Mouse (Mus musculus) spleen, postnatal 14 days (tissue): Measurements from ENCODE around the gene Ylpm1.
A peak's percentile ranks its signal among the peaks of the same experiment; 100 is the strongest.

ENCODE experiments used
- DNase-seq, 2 experiments: peaks; one replicate each; pipeline ENCODE4 v3.0.0; 2021 to 2022; ENCODE audit warnings: low spot score in 2 of 2

Gene Ylpm1

GRCm38 (mm10) chr12:85009776-85010175 lies 13.7 kb downstream of the Ylpm1 start:
- no peak for DNase-seq

GRCm38 (mm10) chr12:85010541-85010940 lies 14.4 kb downstream of the Ylpm1 start:
- no peak for DNase-seq

GRCm38 (mm10) chr12:85012185-85012584 lies 16.1 kb downstream of the Ylpm1 start:
- no peak for DNase-seq

GRCm38 (mm10) chr12:85022071-85022470 lies 25.9 kb downstream of the Ylpm1 start:
- no peak for DNase-seq

DNA sequence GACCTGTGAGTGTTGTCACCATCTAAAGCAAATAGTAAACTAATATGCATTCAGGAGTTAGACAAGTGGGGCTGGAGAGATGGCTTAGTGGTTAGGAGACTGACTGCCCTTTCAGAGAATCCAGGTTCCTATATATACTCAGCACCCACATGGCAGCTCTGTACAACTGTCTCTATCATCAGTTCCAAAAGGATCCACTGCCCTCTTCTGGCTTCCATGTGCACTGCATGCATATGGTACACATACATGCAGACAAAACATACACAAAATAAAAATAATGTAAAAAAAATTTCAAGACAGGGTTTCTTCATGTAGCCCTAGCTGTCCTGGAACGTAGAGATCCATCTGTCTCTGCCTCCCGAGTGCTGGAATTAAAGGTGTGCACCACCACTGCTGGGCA lies 36.6 kb downstream of the Ylpm1 start:
- DNase-seq: peak in 1 of 2 experiments; percentile 21

GRCm38 (mm10) chr12:85051218-85051617 lies 55.1 kb downstream of the Ylpm1 start:
- DNase-seq: no peak

GRCm38 (mm10) chr12:85071043-85071442 lies 74.9 kb downstream of the Ylpm1 start:
- no peak for DNase-seq

DNA sequence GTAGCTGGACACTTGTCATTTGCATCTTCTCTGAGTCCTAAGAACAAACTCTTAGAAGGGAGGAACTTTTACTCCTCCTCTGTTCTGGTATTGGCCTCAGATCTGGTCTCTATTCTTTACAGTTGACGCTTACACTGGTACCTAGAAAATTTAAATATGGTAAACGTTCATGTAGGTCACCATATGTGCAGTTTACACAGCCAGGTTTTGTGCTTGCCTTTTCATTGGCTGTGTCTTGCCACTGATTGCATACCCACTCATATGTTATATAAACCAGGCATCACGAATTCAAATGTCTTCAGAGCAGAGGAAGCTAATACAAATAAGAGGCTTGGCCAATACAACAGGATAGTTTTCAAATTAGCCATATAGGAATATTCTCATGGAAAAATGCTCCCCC lies 81.0 kb downstream of the Ylpm1 start:
- DNase-seq: no peak

GRCm38 (mm10) chr12:85084257-85084656 lies 88.1 kb downstream of the Ylpm1 start:
- no peak for DNase-seq

DNA sequence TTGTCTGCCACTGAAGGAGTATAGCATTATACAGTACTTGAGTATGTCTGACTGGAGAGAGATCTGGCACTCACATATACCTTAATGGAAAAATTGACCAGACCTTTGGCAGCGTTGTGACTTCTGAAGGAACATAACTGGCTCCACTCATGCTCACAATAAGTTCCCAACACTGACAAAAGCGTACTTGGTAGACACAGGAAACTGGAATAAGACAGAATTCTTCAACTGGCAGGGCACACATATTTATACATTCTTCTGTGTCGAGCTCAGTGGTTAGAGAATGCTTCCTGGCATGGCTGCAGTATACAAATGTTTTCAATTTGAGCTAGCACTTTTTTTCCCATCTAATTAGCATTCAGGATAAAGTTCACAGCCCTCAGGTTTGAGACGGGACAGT lies 88.8 kb downstream of the Ylpm1 start:
- DNase-seq: no peak

DNA sequence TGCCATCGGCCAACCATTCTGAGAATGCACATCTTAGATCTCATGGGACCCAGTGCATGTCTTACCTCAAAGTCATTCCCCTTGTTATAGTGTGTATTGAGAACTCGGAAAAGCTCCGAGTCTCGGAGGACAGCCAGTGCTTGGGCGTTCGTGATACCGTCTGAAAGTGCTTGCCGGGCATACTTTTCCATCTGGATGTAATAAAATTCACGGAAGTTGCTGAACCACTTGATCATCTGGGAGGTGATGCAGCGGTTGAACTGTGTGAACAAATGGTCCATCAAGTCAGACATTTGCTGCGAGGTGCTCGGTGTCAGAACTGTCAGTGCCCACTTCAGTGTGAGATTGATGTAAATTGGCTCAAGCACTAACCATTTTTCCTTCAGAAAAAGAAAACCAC lies 91.7 kb downstream of the Ylpm1 start:
- no peak for DNase-seq

DNA sequence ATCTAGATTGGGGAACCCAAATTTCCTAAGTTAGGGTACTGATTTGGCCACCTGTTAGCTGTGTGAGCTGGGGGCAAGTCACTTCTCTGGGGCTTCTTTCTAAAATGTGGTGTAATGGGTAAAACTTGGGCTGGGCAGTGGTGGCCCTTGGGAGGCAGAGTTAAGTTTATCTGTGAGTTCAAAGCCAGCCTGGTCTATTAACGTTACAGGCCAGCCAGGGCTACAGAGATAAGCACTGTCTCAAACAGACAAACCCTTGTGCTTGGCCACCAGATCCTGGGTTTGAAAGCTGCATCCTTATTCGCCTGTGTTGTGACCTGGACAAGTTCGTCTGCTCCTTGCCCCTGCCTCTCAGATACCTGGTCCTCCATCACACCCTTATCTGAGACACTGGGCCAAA lies 95.1 kb downstream of the Ylpm1 start:
- DNase-seq: no peak

DNA sequence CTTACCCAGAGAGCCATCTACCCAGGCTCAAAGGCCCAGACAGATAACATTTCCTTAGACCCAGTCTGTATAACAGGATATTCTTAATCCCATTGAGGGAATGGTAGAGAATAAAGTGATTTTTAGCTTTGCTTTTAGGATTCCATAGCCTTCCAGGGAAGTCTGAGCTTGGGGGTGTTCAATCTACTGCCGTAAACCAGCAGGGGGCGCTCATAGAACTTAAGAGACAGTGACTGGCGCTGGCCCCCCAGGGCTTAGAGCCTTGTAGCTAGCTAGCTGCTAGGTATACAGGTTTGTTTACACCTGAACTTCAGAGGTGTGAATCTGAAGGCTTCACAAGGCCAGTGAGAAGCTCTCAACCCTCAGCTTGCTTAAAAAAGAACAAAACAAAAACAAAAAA lies 96.1 kb downstream of the Ylpm1 start:
- DNase-seq: peak; percentile 45 to 70

DNA sequence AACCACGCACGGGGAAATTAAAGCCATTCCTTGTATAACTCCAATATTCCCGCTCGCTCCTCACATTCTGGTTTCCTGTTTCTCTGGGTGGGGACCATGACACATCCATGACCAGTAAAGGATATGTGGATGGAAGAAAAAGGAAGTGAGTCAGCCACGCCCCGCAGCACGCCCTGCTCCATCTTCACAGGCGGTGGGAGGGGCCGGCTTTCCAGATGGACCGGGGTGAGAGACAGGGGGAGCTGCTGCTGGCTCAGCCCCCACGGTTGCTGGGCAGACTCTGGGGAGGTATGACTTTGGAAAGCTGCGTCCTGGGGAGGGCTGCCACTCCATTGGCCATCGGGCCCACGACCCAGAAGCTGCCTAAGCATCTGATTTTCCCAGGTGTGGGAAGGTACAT lies 97.9 kb downstream of the Ylpm1 start:
- no peak for DNase-seq

DNA sequence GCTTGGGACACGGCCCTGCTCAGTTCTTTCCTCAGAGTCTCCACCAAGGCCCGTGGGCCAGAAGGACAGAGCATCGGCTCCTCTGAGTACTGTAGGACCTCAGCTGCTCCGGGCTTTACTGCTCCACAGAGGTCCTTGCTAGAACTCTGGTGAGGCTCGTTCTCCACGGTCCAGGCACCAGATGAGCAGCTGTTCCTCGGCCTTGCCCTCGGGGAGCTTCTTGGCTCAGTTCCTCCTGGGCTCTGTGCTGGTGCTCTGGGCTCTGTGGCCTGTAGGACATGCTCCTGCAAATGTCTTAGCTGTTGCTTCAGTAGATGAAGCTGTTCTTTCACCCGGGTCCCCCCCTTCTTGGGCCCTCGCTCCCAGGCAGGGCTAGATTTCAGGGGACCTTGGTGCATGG lies 98.6 kb downstream of the Ylpm1 start:
- no peak for DNase-seq

DNA sequence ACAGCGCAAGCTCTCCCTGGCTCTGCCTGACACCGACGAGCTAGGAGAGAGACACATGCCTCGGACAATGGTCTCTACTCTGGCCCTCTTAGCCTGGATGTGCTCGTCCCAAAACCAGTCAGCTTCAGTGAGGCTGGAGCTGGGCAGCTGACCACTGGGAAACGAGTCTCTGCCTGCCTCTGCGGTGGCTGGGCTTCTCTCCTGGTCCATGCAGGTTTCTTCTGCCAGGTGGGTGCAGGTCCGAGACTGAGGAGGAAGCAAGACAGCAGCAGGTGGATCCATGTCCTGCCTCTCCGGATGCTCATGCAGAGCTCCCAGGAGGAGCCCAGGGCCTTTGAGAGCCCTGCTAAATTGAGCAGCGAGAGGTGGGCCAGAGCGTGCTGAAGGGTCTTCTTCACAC lies 99.0 kb downstream of the Ylpm1 start:
- no peak for DNase-seq

GRCm38 (mm10) chr12:85095859-85096258 lies 99.7 kb downstream of the Ylpm1 start:
- DNase-seq: no peak

DNA sequence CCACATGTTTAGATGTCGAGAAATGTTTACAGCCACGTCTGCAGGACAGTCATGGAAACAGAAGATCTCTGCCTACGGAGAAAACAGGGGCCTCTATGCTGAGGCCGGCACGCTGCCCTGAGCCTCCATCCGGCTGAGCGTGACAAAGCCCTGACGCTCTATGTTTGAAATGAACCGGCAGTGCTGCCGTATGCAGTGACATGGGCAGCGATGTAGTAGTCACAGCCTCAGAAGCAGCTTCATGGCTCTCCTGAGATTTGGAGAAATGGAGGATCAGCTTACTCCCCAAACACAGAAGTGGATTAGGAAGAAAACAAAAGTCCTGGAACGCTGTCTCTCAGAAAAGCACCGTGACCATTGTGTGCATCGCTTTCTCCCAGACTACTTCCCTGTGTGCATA lies 104.9 kb downstream of the Ylpm1 start:
- no peak for DNase-seq

- DNase-seq: no peak
These were observed 105.5 kb downstream of the Ylpm1 start for GRCm38 (mm10) chr12:85101521-85102106.

DNA sequence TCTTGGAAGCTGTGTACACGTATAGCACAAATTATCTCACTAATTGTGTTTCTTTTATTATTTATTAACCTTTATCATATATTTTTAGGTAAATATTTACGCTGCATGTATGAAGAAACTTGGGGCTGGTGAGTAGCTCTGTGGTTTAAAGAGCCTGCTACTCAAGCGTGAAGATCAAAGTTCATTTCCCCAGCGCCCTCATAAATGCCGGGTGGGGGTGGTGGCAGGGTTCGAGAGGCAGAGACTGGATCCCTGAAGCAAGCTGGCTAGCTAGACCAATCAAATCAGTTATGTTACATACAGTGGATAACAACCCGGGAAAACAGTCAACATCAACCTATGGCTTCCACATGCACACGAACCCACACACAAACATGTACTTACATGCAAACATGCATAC lies 107.0 kb downstream of the Ylpm1 start:
- no peak for DNase-seq

DNA sequence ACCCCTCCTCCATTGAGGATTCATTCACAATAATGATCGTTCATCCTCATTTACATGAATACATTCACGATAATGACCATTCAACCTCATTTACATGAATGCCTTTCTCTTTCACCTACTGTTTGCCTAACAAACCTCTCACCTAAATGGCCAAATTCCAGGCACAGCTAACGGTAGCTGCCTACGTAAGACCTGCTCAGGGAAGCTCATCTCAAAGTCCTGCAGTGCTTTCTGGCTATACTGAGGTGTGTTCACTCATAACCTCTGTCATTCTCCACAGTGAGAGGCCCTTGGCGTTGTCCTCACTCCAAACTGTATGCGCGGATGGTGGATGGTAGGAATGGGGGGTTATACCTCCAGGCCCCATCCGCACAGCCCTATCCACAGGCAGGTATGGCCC lies 108.7 kb downstream of the Ylpm1 start:
- no peak for DNase-seq

DNA sequence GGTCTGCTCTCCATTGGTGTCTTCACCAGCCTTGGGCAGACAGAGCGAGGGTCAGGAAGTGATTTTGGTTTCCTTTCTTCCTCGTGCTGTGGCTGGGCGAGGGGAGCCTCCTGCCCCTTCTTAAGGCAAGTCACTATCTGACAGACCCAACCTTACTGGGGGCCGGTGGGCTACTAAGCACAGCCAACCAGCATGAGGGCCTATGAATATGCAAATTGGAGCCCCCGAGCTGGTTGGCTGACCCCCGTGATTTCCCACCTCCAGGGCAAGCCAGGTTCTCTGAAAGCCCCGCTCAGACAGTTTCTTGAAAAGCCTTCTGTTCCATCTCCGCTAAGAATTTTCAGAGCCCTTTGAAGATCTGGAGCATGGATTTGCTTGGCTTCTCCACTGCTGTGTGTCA lies 110.2 kb downstream of the Ylpm1 start:
- no peak for DNase-seq

DNA sequence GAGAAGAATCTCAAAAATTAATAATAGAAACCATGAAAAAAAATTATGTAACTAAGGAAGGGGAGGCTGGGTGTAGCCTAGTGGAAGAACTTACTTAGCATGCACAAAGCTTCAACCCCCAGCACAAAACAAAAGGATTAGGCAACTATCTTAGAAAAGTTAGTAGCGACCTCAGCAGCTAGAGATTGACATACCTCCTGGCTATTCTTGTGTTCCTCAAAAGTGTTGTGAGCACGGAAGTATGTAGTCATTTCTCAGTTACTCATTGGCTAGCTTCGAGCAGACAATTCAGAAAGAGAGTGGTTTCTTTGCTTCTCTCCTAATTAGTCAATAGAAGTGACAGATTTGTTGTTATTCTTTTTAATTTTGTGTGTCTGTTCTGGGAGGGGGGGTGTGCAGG lies 112.5 kb downstream of the Ylpm1 start:
- DNase-seq: no peak

DNA sequence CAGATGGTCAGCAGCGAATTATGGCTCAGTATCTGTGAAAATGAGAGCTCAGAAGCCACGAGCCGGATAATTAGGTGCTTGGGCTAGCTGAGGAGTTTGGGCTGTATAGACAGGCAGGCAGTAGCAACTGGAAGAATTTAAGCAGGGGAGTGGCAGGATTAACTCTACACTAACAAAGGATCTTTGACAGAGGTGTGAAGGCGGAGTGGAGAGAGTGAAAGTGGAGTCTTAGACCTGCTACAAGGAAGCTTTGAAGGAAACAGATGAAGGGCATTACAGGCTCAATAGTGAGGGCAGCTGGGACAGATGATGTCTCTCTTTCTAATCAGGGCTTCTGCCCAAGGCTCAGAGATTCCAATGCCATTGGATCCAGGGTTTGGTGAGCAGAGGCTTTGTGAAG lies 113.3 kb downstream of the Ylpm1 start:
- no peak for DNase-seq
